Mouse (Mus musculus): ENCODE measurements around the gene Capn7.

- no peak for TF ChIP-seq POLR2A (IDR thresholded peaks at IDR 0.05; ENCODE audit: insufficient read depth, low read length)
- no peak for TF ChIP-seq EP300 (IDR thresholded peaks at IDR 0.05; ENCODE audit: insufficient read depth, low read depth, low read length)
- no peak for TF ChIP-seq CTCF (IDR thresholded peaks at IDR 0.05; ENCODE audit: low read depth, low read length)
These were observed 6.7 kb upstream of the Capn7 start for GRCm38 (mm10) chr14:31329741-31330140.
